Mouse (Mus musculus): ENCODE measurements around the gene Dnali1. TPM values are rescaled to one million over a fixed set of nuclear protein-coding genes. Genes with fewer than 3 reads are reported as not detected.

Gene Dnali1
- total and polyA plus RNA-seq, 3 experiments = 0.02 to 0.11 TPM; not detected in 1

DNA sequence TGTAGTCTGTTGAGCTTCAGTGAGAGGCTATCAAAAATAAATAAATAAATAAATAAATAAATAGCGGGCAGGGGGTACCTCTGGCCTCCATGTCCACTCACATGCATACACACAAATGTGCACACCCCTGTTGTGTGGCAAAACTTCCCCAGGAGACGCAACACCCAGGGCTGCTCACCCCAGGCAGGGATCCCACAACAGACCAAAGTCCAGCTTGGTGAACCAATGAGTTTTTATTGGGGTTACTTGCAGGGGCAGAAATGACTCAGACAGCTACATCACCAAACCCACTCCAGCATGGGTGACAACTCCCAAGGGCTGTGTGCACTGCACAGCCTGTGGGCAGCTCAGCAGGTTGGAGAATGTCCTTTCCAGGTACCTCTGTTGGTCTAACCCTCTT, 12.2 kb upstream of the Dnali1 start:
- Histone ChIP-seq H3K27me3 (ENCODE audit: insufficient read depth, low read length) (no peaks in the 10 kb centered on the region), H3K9me3 (replicated peaks) (no peaks in the 10 kb centered on the region), H3K36me3 (replicated peaks) (peaks cover 75% of the 10 kb centered on the region), H3K4me1 (ENCODE audit: insufficient read depth, low read depth, low read length) (peaks cover 5% of the 10 kb centered on the region; the same call in 1 of the 2 replicates), H3K4me3 (ENCODE audit: low read depth, low read length) (no peak overlapping the region)
- no peak for TF ChIP-seq GATA2 (IDR thresholded peaks at IDR 0.05; ENCODE audit: borderline replicate concordance, low read depth, low read length)
- TF ChIP-seq TAL1 (conservative IDR thresholded peaks at IDR 0.05; ENCODE audit: low read depth, low read length) = no peak
- TF ChIP-seq GATA1 (IDR thresholded peaks at IDR 0.05; ENCODE audit: borderline replicate concordance, low read length) = no peak
- TF ChIP-seq CTCF (IDR thresholded peaks at IDR 0.05; ENCODE audit: low read depth, low read length) = no peak
- no peak for TF ChIP-seq POLR2AphosphoS5 (IDR thresholded peaks at IDR 0.05; ENCODE audit: insufficient replicate concordance, low read depth, low read length)
- DNase-seq (ENCODE audit: low spot score) = no peak
- no peak for ATAC-seq (ENCODE audit: extremely low read depth, insufficient number of reproducible peaks, low FRiP score, poor library complexity, severe bottlenecking)

- DNase-seq (ENCODE audit: low spot score) = peak; percentile 91
- peak; percentile 88 for ATAC-seq (ENCODE audit: extremely low read depth, insufficient number of reproducible peaks, low FRiP score, poor library complexity, severe bottlenecking)
- H3K27me3 ChIP-seq (ENCODE audit: insufficient read depth, low read length) = no peaks in the 10 kb centered on the region; the same call in 1 of the 2 replicates
- peak within 1 kb of the TSS; percentile 95 for H3K4me3 ChIP-seq (ENCODE audit: low read depth, low read length)
- H3K4me1 ChIP-seq (ENCODE audit: insufficient read depth, low read depth, low read length) = peaks cover 51% of the 10 kb centered on the region
- no peaks in the 10 kb centered on the region for H3K9me3 ChIP-seq (replicated peaks)
- peaks cover 43% of the 10 kb centered on the region for H3K36me3 ChIP-seq (replicated peaks)
- no peak for TF ChIP-seq POLR2AphosphoS5 (IDR thresholded peaks at IDR 0.05; ENCODE audit: insufficient replicate concordance, low read depth, low read length)
Observed at GRCm38 (mm10) chr4:125066490-125067370, 1.2 kb upstream of the Dnali1 start, which contains the start of gene Snip1. Gene Snip1 (plus strand): TSS chr4:125066672.

DNA sequence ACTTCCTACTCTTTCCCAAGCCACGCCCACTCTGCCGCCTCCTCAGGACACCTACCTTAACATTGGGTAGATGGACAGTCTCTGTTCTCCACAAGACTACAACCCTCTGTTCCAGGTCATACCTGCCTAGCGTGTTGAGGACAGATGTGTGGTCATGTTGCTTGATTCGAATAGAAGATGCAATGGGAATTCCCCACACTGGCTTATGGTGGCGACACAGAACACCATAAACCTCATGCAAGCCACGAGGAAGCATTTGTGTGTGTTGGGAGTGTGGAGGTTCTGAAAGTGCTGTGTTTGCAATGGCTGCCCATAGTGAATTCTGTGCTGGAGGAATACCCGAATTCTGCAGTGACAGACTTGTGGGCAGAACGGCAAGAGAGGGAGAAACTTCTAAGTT, 1.7 kb downstream of the Dnali1 start:
- peaks cover 46% of the 10 kb centered on the region for H3K4me1 ChIP-seq (ENCODE audit: insufficient read depth, low read depth, low read length)
- H3K36me3 ChIP-seq (replicated peaks) = peaks cover 16% of the 10 kb centered on the region
- no peaks in the 10 kb centered on the region; the same call in 1 of the 2 replicates for H3K27me3 ChIP-seq (ENCODE audit: insufficient read depth, low read length)
- no peak for ATAC-seq (ENCODE audit: extremely low read depth, insufficient number of reproducible peaks, low FRiP score, poor library complexity, severe bottlenecking)
- no peaks in the 10 kb centered on the region for H3K9me3 ChIP-seq (replicated peaks)
- TF ChIP-seq GATA2 (IDR thresholded peaks at IDR 0.05; ENCODE audit: borderline replicate concordance, low read depth, low read length) (no peak), POLR2AphosphoS5 (IDR thresholded peaks at IDR 0.05; ENCODE audit: insufficient replicate concordance, low read depth, low read length) (no peak), GATA1 (IDR thresholded peaks at IDR 0.05; ENCODE audit: borderline replicate concordance, low read length) (no peak), CTCF (IDR thresholded peaks at IDR 0.05; ENCODE audit: low read depth, low read length) (no peak), TAL1 (conservative IDR thresholded peaks at IDR 0.05; ENCODE audit: low read depth, low read length) (no peak)
- H3K4me3 ChIP-seq (ENCODE audit: low read depth, low read length) = no peak overlapping the region
- DNase-seq (ENCODE audit: low spot score) = no peak

DNA sequence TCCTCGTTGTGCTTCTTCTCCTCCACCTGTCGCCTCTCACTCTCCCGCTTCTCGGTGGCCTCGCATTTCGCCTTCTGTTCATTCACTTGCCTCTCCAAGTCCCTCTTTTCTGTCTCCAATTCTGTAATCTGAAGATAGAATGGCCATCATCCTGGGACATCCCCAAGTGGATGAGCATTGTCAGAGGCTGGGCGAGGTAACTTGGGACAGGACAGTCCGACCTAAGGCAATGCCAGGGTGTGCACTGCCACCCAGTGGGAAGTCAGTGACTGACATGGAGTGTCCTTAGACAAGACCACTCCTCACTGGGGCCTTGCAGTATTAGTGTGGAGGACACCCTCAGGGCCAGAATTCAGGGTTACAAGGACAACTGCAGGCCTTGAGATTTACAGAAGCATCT, 6.5 kb downstream of the Dnali1 start:
- H3K4me3 ChIP-seq (ENCODE audit: low read depth, low read length) = no peak overlapping the region
- DNase-seq (ENCODE audit: low spot score) = peak; percentile 54
- H3K9me3 ChIP-seq (replicated peaks) = no peaks in the 10 kb centered on the region

GRCm38 (mm10) chr4:125058033-125058432, 7.5 kb downstream of the Dnali1 start:
- Histone ChIP-seq H3K9me3 (replicated peaks) (no peaks in the 10 kb centered on the region), H3K36me3 (replicated peaks) (peaks cover 41% of the 10 kb centered on the region), H3K4me1 (ENCODE audit: insufficient read depth, low read depth, low read length) (peaks cover 33% of the 10 kb centered on the region), H3K27me3 (ENCODE audit: insufficient read depth, low read length) (no peaks in the 10 kb centered on the region), H3K4me3 (ENCODE audit: low read depth, low read length) (no peak overlapping the region)
- ATAC-seq (ENCODE audit: extremely low read depth, insufficient number of reproducible peaks, low FRiP score, poor library complexity, severe bottlenecking) = no peak
- TF ChIP-seq POLR2AphosphoS5 (IDR thresholded peaks at IDR 0.05; ENCODE audit: insufficient replicate concordance, low read depth, low read length) = no peak
- TF ChIP-seq TAL1 (conservative IDR thresholded peaks at IDR 0.05; ENCODE audit: low read depth, low read length) = no peak
- TF ChIP-seq GATA2 (IDR thresholded peaks at IDR 0.05; ENCODE audit: borderline replicate concordance, low read depth, low read length) = no peak
- TF ChIP-seq CTCF (IDR thresholded peaks at IDR 0.05; ENCODE audit: low read depth, low read length) = no peak
- DNase-seq (ENCODE audit: low spot score) = no peak

More for the DNA sequence above, 6.5 kb downstream of the Dnali1 start:
- peak; percentile 55; the same call in 1 of the 2 replicates for ATAC-seq (ENCODE audit: extremely low read depth, insufficient number of reproducible peaks, low FRiP score, poor library complexity, severe bottlenecking)
- TF ChIP-seq GATA2 (IDR thresholded peaks at IDR 0.05; ENCODE audit: borderline replicate concordance, low read depth, low read length) (no peak), CTCF (IDR thresholded peaks at IDR 0.05; ENCODE audit: low read depth, low read length) (peak; percentile 59), POLR2AphosphoS5 (IDR thresholded peaks at IDR 0.05; ENCODE audit: insufficient replicate concordance, low read depth, low read length) (no peak), GATA1 (IDR thresholded peaks at IDR 0.05; ENCODE audit: borderline replicate concordance, low read length) (no peak), TAL1 (conservative IDR thresholded peaks at IDR 0.05; ENCODE audit: low read depth, low read length) (no peak)
- Histone ChIP-seq H3K27me3 (ENCODE audit: insufficient read depth, low read length) (no peaks in the 10 kb centered on the region), H3K36me3 (replicated peaks) (peaks cover 31% of the 10 kb centered on the region), H3K4me1 (ENCODE audit: insufficient read depth, low read depth, low read length) (peaks cover 38% of the 10 kb centered on the region)

DNA sequence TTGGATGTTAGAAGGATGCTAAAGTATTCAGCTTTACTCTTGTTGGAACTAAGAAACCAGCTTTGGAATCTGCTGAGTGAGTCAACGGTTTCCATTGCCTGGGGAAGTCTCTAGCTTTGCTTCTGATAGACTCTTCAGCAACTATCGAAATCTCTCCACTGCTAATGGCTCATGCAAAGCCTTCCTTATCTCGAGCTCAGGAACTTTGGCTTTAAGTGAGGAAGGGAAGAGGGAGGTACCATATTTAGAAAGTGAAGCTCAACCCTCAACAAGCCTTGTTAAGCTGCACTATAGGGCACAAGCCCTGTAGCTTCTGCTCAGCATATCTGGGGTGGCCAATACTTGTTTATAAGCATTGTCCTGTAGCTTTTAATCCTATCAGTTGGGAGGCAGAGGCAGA, 8.2 kb downstream of the Dnali1 start:
- DNase-seq (ENCODE audit: low spot score) (no peak), ATAC-seq (ENCODE audit: extremely low read depth, insufficient number of reproducible peaks, low FRiP score, poor library complexity, severe bottlenecking) (no peak)
- H3K4me3 ChIP-seq (ENCODE audit: low read depth, low read length) = no peak overlapping the region
- H3K36me3 ChIP-seq (replicated peaks) = peaks cover 48% of the 10 kb centered on the region
- TF ChIP-seq GATA2 (IDR thresholded peaks at IDR 0.05; ENCODE audit: borderline replicate concordance, low read depth, low read length) = no peak
- TF ChIP-seq POLR2AphosphoS5 (IDR thresholded peaks at IDR 0.05; ENCODE audit: insufficient replicate concordance, low read depth, low read length) = no peak
- TF ChIP-seq CTCF (IDR thresholded peaks at IDR 0.05; ENCODE audit: low read depth, low read length) = no peak
- no peak for TF ChIP-seq TAL1 (conservative IDR thresholded peaks at IDR 0.05; ENCODE audit: low read depth, low read length)
- TF ChIP-seq GATA1 (IDR thresholded peaks at IDR 0.05; ENCODE audit: borderline replicate concordance, low read length) = no peak
- no peaks in the 10 kb centered on the region for H3K27me3 ChIP-seq (ENCODE audit: insufficient read depth, low read length)
- H3K4me1 ChIP-seq (ENCODE audit: insufficient read depth, low read depth, low read length) = peaks cover 34% of the 10 kb centered on the region
- no peaks in the 10 kb centered on the region for H3K9me3 ChIP-seq (replicated peaks)
